Mouse (Mus musculus) liver, embryonic 14.5 days (tissue): Measurements from ENCODE around the gene Mmp10.

Experiments
- CTCF ChIP-seq: IDR thresholded peaks from 2 replicates; pipeline ENCODE4 v1.5.1; 2016; ENCODE audit warnings: antibody characterized with exemption, low read depth, control low read depth
- EP300 ChIP-seq: IDR thresholded peaks from 2 replicates; pipeline ENCODE4 v1.6.1; 2016; ENCODE audit warnings: antibody characterized with exemption, low read depth

- TF ChIP-seq EP300 (no peak), CTCF (peak; percentile 45; the same call in 1 of the 2 replicates)
Observed at GRCm38 (mm10) chr9:7554382-7554781, 52.2 kb downstream of the Mmp10 start.
